8 mouse cellular contexts compared by ENCODE assay signal in genomic region chr5:134932903-134933276, GRCm38 (mm10). TPM values are rescaled to one million over a fixed set of nuclear protein-coding genes. Genes with fewer than 3 reads are reported as not detected.
DNase-seq lines count a peak whose midpoint lies in the region; ATAC-seq lines count a peak whose summit lies in the region.

No protein-coding gene starts in this region.

- H3K4me1 ChIP-seq in forebrain, embryonic 12.5 days, result peaks cover 6% of the 10 kb centered on the region

- ATAC-seq in forebrain, embryonic 12.5 days (ENCODE audit: low FRiP score), result peak; percentile 33; the same call in 1 of the 2 replicates
- ATAC-seq in hematopoietic stem cell, adult 5-6 weeks (replicated peaks in 1 of 2; ENCODE audit: insufficient read depth in 1 of 2, low FRiP score in 2 of 2, low TSS enrichment in 1 of 2, low read depth in 1 of 2, poor library complexity in 2 of 2, severe bottlenecking in 2 of 2), result peak; percentile 59 to 60
- no peak; the same call in 1 of the 2 replicates for ATAC-seq in monocyte, adult 5-6 weeks (replicated peaks; ENCODE audit: insufficient number of reproducible peaks, low FRiP score, low TSS enrichment, poor library complexity, severe bottlenecking)

- H3K4me2 ChIP-seq in forebrain, embryonic 12.5 days, result peak overlapping the region; percentile 81

- no peaks in the 10 kb centered on the region for H3K36me3 ChIP-seq in forebrain, embryonic 12.5 days (replicated peaks)

- 0 out of 2 replicates have a peak, but pooled peaks cover 7% of the 10 kb centered on the region for H3K27me3 ChIP-seq in forebrain, embryonic 12.5 days

- no peaks in the 10 kb centered on the region for H3K9me3 ChIP-seq in forebrain, embryonic 12.5 days

- H3K4me3 ChIP-seq in forebrain, embryonic 12.5 days (replicated peaks), result peak overlapping the region; percentile 69

- H3K27ac ChIP-seq in forebrain, embryonic 12.5 days, result peak overlapping the region; percentile 50; the same call in 1 of the 2 replicates

- DNase-seq in MEL-GATA-1-ER (ENCODE audit: extremely low read depth, low read depth), result peak; percentile 84
- peak; percentile 81 for DNase-seq in c-Kit-negative CD71-positive TER-119-positive erythroid progenitor cells, embryonic 14.5 days (ENCODE audit: low read depth, low spot score)
- DNase-seq in layer of hippocampus, adult 9-10 months (ENCODE audit: low spot score), result peak; percentile 35
- DNase-seq in lung, postnatal 10 days, result peak; percentile 86
- DNase-seq in retina, postnatal 7 days (ENCODE audit: low read depth, low spot score), result peak; percentile 56

- H3K9ac ChIP-seq in forebrain, embryonic 12.5 days, result peak overlapping the region; percentile 72

- WGBS in forebrain, embryonic 12.5 days, result 50% methylated on average over 9 of the region's 9 CpGs

RNA-seq across cellular contexts. Expression of gene Mettl27, which starts 0.7 kb away (rescaled TPM):
- polyA plus RNA-seq in forebrain, embryonic 12.5 days (2016; fragmentation: Nextera tagmentation; extraction: Ambion mirVana), result 7.7 and 8.8 TPM in 2 replicates
- total RNA-seq in hematopoietic stem cell, adult 5-6 weeks (2017), result 13.8 and 20.0 TPM in 2 replicates
- 1.3 to 1.6 TPM in 2 of 3 replicates, not detected in the other for total RNA-seq in monocyte, adult 5-6 weeks (2017)

RNA-seq across cellular contexts. Expression of gene Cldn4, which starts 13.8 kb away (rescaled TPM):
- 2.0 and 2.8 TPM in 2 replicates for polyA plus RNA-seq in forebrain, embryonic 12.5 days (2016; fragmentation: Nextera tagmentation; extraction: Ambion mirVana)
- 0.81 TPM in 1 of 2 replicates, not detected in the other for total RNA-seq in hematopoietic stem cell, adult 5-6 weeks (2017)
- not detected in 3 replicates for total RNA-seq in monocyte, adult 5-6 weeks (2017)

RNA-seq across cellular contexts. Expression of gene Cldn13, which starts 17.6 kb away (rescaled TPM):
- 1.1 and 2.0 TPM in 2 replicates for polyA plus RNA-seq in forebrain, embryonic 12.5 days (2016; fragmentation: Nextera tagmentation; extraction: Ambion mirVana)
- 0.88 and 15.9 TPM in 2 replicates for total RNA-seq in hematopoietic stem cell, adult 5-6 weeks (2017)
- total RNA-seq in monocyte, adult 5-6 weeks (2017), result not detected in 3 replicates

RNA-seq across cellular contexts. Expression of gene Tmem270, which starts 26.4 kb away (rescaled TPM):
- not detected in 2 replicates for polyA plus RNA-seq in forebrain, embryonic 12.5 days (2016; fragmentation: Nextera tagmentation; extraction: Ambion mirVana)
- total RNA-seq in hematopoietic stem cell, adult 5-6 weeks (2017), result not detected in 2 replicates
- not detected in 3 replicates for total RNA-seq in monocyte, adult 5-6 weeks (2017)

RNA-seq across cellular contexts. Expression of gene Cldn3, which starts 53.1 kb away (rescaled TPM):
- polyA plus RNA-seq in forebrain, embryonic 12.5 days (2016; fragmentation: Nextera tagmentation; extraction: Ambion mirVana), result 6.3 and 7.6 TPM in 2 replicates
- total RNA-seq in hematopoietic stem cell, adult 5-6 weeks (2017), result not detected in 2 replicates
- not detected in 3 replicates for total RNA-seq in monocyte, adult 5-6 weeks (2017)

Comparison
In these comparisons a context has a peak if more than half of its experiments do, and no peak if none do; other contexts are left out.
1. DNase-seq: peak in every context shown above with its lines; median percentile 86 in lung, postnatal 10 days; 84 in MEL-GATA-1-ER; 81 in c-Kit-negative CD71-positive TER-119-positive erythroid progenitor cells, embryonic 14.5 days; 56 in retina, postnatal 7 days; 35 in layer of hippocampus, adult 9-10 months.